Mouse (Mus musculus): Measurements from ENCODE around the gene Krt15.

Krt15 gene

DNA sequence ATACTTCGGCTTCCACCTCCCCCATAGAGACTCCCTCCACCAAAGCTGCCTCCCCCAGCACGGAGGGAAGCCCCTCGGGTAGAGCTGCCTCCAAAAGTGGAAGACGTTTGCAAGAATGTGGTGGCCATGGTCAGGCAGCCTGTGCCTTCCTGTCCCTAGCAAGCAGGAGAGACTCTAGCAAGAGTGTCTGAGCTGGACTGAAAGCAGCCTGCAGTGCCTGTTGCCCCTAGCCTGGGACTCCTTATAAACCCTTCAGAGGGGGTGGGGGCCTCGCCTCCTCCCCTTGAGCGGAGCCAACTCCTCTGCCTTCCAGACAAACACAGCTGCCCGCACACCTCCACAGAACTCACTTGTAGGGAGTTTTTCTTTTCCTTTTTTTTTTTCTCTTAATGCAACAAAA, at the start of gene Krt15:
Gene Krt15, minus strand, starts transcription at position 198 of the 400 bp plus-strand sequence.
- DNase-seq (ENCODE audit: low spot score in 2 of 2) = no peak

DNA sequence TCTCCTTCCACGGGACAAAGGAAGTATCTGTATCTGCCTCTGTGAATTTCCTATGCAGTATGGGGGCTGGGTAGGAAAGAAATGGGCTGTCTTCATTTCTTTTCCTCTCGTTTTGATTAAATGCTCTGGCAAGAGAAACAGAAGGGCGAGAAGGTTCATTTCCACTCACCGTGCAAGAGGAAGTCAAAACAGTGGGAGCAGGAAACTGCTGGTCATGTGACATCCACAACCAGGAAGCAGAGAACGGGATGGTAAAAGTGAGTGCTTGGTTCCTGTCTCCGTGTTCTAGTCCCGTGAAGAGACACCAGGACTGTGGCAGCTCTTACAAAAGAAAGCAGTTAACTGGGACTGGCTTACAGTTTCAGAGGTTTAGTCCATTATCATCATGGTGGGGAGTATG, 46.0 kb upstream of the Krt15 start:
- DNase-seq (ENCODE audit: low spot score in 2 of 2) = no peak

DNA sequence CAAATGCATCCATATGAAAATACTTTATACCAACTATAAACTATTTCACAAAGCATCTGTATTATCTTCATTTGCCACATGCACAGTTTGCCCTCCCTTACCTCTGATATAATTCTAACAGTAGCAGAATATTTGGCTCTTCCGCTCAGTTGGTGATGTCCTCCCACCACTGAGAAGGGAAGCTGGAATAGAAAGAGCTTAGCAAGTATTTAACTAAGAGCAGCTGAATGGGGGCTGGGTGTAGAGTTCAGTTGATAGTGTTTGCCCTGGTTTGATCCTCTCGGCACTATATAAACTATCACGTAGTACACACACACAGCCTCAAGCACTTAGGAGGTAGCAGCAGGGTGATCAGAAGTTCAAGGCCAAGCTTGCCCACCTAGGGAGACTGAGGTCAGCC, 43.5 kb upstream of the Krt15 start:
- DNase-seq (ENCODE audit: low spot score in 2 of 2) = no peak

DNA sequence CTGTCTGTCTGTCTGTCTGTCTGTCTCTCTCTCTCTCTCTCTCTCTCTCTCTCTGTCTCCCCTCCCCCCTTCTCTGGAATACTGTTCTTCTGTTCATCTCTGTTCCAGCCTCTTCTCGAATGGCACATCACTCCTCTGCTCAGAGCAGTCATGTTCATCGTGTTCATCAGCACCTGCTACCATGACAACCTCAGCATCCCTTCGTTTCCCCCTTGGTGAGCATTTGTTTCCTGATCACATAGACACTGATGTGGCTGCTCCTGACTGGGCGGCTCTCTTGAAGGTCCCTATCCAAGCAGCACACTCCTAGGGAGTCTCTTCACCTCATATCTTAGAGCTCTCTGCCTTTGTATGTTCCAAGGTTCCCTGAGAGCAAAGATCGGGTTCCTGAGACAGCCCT, 42.6 kb upstream of the Krt15 start:
- no peak for DNase-seq (ENCODE audit: low spot score in 2 of 2)

DNA sequence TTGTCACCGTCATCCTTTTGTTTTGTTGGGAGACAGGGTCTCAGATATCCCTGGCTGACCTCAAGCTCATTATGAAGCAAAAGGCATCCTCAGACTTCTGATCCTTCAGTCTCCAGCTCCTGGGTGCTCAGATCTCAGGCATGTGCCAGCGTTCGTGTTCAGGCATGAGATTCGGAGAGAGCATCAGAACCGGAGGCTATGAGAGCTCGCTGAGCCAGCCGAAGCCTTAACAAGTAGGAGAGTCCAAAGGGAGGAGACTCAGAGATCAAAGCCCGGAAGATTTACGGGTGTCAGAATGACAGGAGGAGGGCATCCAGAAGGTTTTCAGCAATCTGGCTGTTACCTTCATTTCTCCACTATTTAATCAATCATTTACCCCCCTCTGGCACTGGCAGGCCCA, 41.1 kb upstream of the Krt15 start:
- DNase-seq (ENCODE audit: low spot score in 2 of 2) = no peak

DNA sequence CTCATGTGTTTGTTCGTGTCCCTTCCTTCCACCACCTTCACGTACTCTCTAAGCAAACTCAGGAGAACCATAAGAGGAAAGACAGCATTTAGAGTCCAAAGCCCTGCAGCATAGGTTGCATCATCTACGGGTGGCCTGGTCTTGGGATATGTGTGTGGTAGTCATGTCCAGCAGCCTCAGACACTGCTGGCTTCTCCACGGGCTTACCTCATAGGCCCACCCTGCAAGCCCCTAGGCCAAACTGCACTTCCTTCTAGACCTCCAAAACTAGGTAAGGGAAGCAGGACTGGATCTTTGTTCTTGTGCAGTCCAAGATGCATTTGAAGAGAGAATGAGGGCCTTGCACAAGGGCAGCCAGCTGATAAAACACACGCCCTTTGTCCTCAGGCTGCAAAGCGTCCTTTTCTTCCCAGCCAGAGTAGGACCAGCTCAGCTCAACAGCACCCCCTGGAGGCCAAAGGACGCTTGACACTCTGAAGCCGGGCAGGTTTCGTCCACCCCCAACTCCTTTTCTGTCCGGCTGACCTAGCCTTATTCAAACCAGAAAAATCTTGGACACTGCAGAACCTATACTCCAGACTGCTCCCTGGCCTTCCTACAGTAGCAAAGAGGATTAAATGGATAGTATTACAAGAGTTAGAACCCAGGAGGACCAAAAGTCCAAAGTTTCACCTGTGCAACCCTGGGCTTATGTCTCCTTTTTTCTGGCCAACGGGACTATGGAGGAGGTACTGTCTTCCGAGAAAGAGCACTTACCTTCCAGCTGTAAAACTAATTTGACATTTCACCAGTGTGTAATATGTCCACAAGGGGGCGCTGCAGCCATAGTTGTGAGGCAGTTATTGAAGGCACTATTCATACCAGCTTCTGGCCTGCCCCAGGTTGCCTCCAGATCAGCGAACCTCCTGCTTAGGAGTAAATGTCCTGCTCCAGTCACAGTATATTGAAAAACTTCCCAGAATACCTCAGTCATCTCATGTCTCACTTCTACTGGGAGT, 33.3 kb upstream of the Krt15 start:
- DNase-seq (ENCODE audit: low spot score in 2 of 2) = peak in 1 of 2 experiments; percentile 2

DNA sequence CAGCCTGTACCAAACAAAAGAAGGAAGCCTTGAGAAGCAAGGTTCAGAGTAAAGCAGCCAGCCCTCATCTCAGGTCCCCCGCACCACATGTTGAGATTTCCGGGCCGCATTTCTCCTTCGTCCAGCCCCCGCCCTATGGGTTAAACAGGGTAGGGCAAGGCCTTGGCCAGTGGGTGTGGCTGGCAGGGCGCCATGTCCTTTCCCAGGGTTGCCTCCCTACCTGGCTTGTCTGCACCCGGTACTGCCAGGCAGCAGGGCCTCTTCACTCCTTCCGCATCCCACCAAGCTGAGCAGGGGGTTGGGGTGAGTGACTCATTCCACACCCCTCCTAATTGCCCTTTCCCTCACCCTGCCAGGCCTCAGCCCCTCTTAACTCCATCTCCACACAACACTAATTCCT, 32.3 kb upstream of the Krt15 start:
- DNase-seq (ENCODE audit: low spot score in 2 of 2) = no peak

DNA sequence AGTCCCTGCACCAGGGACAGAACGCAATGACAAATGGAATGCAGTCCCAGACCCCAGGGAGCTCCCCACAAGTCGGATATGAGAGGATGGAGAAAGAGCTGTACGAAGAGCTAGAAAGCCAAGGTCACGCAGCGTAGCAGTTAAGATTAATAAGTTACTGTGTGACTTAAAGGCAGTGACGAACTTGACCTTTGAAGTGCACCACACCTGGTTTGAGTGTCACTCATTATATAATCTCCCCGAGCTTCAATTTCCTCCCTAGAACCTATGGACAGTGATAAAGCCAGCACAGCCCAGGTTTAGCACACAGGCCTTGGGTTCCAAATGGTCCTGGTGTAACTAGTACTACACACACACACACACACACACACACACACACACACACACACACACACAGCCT, 28.7 kb upstream of the Krt15 start:
- no peak for DNase-seq (ENCODE audit: low spot score in 2 of 2)

DNA sequence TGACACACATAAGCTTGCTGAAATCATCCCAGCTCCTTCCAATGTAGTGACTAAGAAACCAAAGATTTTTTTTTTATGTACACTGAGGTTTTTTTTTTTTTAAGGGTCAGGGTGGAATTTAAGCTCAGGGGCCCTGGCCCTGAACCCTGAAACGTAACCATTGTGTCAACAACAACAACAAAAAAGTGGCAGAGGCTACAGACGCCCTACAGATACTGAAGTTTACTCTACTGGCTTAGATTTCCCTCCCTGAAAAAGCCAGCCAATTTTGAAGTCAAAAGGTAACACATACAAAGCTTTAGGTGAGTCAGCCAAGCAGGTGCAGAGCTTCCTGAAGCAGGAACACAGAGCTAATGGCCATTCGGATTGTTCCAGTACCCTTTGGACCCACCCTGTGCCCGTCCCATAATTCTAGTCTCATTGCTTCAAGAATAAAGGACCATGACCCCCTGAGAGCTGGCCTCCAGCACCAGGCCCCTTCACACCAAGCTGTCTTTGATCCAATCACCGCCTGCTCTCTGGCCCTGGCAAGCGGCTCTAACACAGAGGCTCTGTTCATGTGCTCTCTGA, 22.3 kb upstream of the Krt15 start:
- no peak for DNase-seq (ENCODE audit: low spot score in 2 of 2)

DNA sequence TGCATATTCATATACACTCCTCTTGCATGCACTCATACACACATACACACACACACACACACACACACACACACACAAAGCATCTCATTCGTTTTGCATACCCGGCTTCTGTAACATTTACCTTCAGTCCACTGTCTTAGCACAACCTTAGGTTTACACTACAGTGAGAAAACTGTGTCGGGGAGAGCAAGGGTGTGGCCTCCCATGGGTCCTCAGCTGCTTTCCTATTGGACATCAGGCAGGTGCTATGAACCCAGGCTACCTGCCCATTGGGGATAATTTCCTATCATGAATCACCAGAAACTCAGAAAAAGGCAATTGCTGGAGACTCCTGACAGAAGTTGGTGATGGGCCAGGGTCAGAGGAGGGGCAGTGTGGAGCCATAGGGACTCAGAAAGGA, 21.6 kb upstream of the Krt15 start:
- no peak for DNase-seq (ENCODE audit: low spot score in 2 of 2)

DNA sequence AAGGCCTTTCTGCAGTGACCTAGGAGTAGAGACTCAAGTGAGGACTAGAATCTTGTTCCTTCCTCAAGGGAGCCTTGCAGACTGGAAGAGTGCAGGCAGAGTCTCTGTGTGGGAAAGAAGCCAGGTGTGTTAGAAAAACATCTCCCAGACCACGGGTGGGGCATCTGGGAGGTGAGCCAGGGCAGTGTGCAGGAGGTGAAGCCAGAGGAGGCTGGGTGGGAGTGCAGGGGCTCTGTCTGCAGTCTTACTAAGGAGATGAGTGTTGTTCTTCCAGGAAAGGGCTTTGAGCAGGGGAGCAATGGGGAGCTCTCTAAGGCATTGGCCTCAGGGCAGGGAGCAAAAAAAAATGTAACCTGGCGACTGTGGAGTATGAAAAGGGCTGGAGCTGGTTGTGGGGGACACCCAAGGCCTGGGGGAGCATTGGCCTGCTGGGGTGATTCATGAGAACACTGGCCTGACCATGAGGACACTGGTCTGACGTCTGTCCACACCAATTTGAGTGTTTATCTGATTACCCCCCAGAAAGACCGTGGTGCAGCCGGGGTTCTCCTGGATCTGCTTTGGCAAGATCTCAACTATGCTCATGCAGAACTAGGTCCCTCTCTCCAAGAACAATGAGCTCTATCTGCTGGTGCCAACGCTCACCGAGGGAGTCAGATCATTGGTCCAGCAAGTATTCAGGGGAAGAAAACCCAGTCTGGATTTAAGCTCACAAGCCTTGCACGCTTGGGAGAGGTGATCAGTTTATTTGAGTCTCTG, 19.9 kb upstream of the Krt15 start:
- no peak for DNase-seq (ENCODE audit: low spot score in 2 of 2)

DNA sequence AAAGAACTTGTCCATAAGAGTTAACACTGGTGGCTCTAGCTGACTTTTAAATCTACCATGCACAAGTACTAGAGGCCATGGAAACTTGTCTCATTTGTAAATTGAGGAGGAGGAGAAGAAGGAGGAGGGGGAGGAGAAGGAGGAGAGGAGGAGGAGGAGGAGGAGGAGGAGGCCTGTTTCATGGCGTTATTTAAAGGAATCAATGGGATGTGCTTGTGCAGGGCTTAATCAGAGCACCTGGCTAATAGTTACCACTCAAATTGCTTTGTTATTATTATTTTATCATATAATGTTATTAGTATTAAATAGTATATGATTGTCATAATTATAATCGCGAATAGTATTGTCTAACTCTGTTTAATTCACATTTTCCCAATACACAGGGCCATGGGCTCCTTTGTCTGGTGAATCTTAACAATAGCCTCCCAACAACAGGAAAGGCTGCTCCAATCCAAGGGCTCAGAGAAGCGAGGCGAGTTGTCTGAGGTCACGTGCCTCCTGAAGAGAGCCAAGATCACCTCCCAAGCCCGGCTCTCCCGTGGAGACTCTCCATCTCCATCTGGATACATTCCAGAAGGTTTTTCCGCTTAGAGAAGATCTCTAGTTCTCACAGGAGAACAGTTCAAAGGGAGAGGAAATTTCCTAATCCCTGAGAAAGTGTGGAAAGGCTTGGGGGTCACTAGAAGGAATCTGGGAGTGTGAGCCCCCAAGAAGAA, 13.0 kb upstream of the Krt15 start, which contains the start of gene Krt19:
Gene Krt19, minus strand, starts transcription at position 51 of the 716 bp plus-strand sequence.
- DNase-seq (ENCODE audit: low spot score in 2 of 2) = no peak

DNA sequence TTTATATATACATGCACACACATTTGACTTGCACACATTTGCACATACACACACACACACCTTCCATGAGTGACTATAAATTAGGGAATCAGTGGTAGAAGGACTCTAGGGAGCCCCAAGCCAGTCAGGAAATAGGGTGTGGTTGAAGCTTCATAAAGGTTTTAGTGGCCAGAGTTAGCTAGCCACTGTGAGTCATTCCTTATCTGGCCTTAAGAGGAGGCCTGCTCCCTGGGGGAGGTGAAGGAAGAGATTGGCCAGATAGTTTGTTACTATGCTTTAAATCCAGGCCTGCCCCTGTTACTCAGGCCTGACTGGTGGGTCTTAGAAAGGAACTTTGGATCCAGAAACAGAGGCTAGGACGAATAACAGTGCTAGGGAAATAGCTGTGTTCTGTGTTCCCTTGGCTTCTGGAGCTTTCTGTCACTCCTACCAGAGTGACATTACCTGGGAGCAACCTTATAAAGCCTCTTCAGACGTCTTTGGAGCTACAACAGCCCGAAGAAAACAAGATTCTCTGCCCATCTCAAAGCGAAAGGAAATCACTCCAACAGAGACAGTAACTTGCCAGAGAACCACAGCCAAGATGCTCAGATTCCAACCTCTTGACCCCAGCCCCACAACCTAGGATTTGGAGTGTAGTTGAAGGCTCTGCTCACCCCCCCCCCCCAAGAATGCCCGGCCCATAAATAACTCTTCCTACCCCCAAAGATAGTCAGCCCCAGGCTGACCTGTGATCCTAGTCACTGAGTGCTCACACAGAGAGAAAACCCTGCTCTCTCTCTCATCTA, 12.0 kb upstream of the Krt15 start:
- no peak for DNase-seq (ENCODE audit: low spot score in 2 of 2)

DNA sequence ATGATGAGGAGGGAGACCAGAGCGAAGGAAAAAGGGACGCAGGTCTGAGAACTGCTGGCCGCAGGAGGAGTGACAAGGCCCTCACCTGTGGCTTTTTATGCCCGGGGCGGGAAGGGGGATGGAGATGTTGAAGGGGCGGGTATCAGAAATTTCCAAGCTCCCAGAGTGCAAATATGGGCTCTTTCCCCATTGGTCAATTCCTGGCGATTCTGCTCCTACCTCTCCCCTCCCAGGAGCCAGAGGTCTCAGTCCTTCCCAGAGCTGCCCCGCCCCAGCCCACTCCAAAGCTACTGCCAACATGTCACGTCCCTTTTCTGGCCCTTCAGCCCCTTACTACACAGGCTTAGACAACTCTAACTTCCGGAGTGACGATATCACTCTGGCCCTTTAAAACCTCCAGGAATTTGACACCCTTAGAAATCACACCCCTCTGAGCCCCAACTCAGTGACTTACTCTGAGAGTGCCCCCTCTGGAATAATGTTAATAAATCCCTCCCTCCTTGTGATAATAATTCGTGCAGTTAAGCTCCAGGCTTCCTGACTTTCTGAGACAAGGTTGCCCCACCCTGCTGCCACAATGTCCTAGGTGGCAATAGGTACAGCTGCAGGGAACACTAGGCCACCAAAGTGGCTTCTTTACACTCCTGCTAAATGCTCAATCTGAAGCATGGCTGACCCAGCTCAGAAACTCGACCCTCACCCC, 10.3 kb upstream of the Krt15 start:
- DNase-seq (ENCODE audit: low spot score in 2 of 2) = no peak

DNA sequence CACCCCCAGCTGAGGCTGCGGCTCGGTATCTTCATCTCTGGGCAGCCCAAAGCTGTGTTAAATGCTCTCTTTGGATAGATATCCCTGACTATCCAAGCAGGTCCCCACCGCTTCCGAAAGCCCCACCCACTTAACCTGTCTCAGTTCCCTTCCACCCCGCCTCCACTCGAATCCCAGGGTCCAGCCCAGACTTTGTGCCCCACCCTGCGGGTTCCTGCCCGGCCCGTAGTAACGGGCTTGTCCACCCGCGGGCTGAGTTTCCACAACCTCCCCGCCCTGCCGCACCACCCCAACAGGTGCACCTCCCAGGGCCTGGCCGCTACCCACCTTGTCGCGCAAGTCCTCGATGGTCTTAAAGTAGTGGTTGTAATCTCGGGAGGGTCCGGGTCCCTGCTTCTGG, 9.4 kb upstream of the Krt15 start:
- no peak for DNase-seq (ENCODE audit: low spot score in 2 of 2)

DNA sequence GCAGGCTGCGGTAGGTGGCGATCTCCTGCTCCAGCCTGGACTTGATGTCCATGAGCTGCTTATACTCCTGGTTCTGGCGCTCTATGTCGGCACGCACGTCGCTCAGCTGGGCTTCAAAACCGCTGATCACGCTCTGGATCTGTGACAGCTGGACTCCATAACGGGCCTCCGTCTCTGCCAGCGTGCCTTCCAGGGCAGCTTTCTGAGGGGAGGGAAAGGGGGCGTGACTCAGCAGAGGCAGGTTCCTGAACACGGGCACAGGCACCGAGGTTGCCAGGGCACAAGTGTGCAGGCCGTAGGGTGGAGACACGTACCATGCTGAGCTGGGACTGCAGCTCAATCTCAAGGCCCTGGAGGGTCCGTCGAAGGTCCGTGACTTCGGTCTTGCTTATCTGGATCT, 5.2 kb upstream of the Krt15 start:
- DNase-seq (ENCODE audit: low spot score in 2 of 2) = no peak

DNA sequence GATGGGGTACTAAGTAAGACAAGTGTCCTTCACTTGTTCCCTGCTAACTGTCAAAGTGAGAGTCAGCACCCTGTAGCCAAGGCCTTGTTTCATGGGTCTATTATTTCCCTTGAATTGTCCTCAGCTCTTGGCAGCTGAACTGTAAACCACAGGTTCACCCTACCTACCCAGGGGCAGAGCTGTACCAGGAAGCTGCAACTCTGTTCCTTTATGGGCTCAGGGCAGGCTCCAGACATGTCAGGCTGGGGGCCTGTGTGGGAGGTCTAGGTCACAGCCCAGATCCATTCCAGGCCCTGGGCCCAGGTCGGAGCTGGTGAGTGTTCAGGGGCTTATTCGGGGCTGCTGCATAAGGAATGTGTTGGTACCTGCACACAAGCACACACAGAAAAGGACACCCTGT, 3.7 kb upstream of the Krt15 start:
- DNase-seq (ENCODE audit: low spot score in 2 of 2) = no peak

DNA sequence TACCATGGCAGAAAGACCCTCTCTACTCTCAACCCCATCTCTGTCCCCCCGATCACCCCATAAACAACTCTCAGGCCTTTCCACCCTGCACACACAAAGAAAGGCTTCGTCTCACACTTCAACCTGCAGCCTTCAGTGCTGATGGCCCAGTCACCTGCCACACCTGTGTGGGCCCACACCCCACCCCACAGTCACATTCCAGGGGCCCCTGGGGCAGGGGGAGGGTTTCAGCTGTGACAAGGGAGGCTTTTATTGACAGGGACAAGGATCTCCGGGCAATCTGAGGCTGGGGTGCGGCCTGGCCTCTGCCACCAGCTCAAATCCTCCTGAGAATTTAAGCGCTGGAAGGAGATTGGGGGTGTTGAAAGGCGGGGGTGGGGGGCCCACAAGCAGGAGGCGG, 3.1 kb upstream of the Krt15 start:
- no peak for DNase-seq (ENCODE audit: low spot score in 2 of 2)

DNA sequence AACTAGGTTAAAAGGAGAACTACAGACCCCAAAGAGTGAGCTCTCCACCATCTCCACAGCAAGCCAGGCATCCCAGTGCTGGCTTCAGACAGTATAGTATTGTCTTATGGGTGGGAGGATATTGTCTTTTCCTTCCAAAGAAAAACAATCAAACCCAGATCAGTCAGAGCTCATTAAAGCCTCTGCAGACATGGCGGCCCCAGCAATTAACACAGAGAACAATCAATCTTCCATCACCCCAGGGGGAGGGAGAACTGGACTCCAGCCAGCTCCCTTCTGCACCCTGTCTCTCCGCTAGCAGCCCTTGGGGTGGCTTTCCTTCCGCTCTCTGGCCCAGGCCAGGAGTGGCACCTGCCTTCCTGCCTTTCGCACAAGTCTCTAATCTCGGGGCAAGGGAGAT, 2.0 kb upstream of the Krt15 start:
- DNase-seq (ENCODE audit: low spot score in 2 of 2) = no peak

DNA sequence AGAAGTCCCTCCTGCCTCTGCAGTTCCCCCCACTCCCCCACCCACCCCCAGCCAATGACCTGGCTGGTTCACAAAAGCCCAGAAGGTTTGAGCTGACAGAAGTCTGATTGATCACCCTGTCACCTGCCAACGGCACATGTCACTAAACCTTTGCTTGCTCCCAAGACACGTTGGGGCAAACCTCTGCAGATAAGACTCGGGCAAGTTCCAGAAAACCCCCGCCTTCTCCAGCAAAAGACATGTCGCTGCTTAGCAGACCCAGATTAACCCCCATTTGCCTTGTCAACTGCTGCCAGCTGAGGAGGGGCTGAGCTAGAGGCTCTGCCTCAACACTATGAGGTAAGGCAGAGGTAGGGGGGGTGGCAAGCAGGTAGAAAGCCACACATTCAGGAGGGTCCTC, 831 bp upstream of the Krt15 start:
- no peak for DNase-seq (ENCODE audit: low spot score in 2 of 2)
